Mouse (Mus musculus) ZHBTc4 (cell line): Measurements from ENCODE around the gene Mtmr14.
A peak's percentile ranks its signal among the peaks of the same experiment; 100 is the strongest.

Experiments used
- DNase-seq: peaks from one replicate; pipeline ENCODE4 v3.0.0-alpha.2; 2011; ENCODE audit warnings: low read depth, low spot score

Mtmr14 gene

GRCm38 (mm10) chr6:113330547-113330946 is 92.9 kb downstream of the Mtmr14 start:
- DNase-seq: peak; percentile 25
